ENCODE assay signal across 7 mouse cellular contexts in genomic region chr5:137741023-137741931, GRCm38 (mm10). TPM values are rescaled to one million over a fixed set of nuclear protein-coding genes. Genes with fewer than 3 reads are reported as not detected.
DNase-seq lines count a peak whose midpoint lies in the region; ATAC-seq and TF ChIP-seq lines count a peak whose summit lies in the region.

Gene Nyap1, minus strand, starts transcription at chr5:137741607.

- peak within 1 kb of the TSS; percentile 89 for H3K4me3 ChIP-seq in cortical plate, adult 2 months (ENCODE audit: insufficient read depth, low read length)
- peak within 1 kb of the TSS; percentile 68 for H3K4me3 ChIP-seq in intestine, embryonic 15.5 days (replicated peaks)
- H3K4me3 ChIP-seq in limb, embryonic 10.5 days = peak within 1 kb of the TSS; percentile 81
- peak within 1 kb of the TSS; percentile 83 for H3K4me3 ChIP-seq in midbrain, embryonic 12.5 days

- peak within 1 kb of the TSS; percentile 64 for H3K9ac ChIP-seq in intestine, embryonic 15.5 days
- peak within 1 kb of the TSS; percentile 86 for H3K9ac ChIP-seq in midbrain, embryonic 12.5 days (replicated peaks)

- no peaks in the 10 kb centered on the region for H3K36me3 ChIP-seq in intestine, embryonic 15.5 days
- H3K36me3 ChIP-seq in limb, embryonic 10.5 days = peaks cover 17% of the 10 kb centered on the region
- peaks cover 18% of the 10 kb centered on the region for H3K36me3 ChIP-seq in midbrain, embryonic 12.5 days

- H3K4me1 ChIP-seq in cortical plate, adult 2 months (ENCODE audit: control insufficient read depth, insufficient read depth, low read length) = peaks cover 2% of the 10 kb centered on the region
- peaks cover 24% of the 10 kb centered on the region; the same call in 1 of the 2 replicates for H3K4me1 ChIP-seq in intestine, embryonic 15.5 days (replicated peaks)
- H3K4me1 ChIP-seq in limb, embryonic 10.5 days = peaks cover 53% of the 10 kb centered on the region
- peaks cover 47% of the 10 kb centered on the region for H3K4me1 ChIP-seq in midbrain, embryonic 12.5 days

- peak; percentile 22; the same call in 1 of the 2 replicates for TF ChIP-seq CTCF in cortical plate, adult 2 months (IDR thresholded peaks at IDR 0.05; ENCODE audit: extremely low read depth, insufficient read depth, low read length)

- WGBS in intestine, embryonic 15.5 days = under 1% methylated on average over 71 of the region's 71 CpGs
- under 1% methylated on average over 71 of the region's 71 CpGs for WGBS in limb, embryonic 10.5 days
- WGBS in midbrain, embryonic 12.5 days = under 1% methylated on average over 58 of the region's 71 CpGs

- TF ChIP-seq POLR2A in cortical plate, adult 2 months (IDR thresholded peaks at IDR 0.05; ENCODE audit: extremely low read depth, insufficient read depth, low read length) = peak; percentile 23; the same call in 1 of the 2 replicates

- H3K27ac ChIP-seq in cortical plate, adult 2 months (ENCODE audit: insufficient read depth, low read length) = peak within 1 kb of the TSS; percentile 49; the same call in 1 of the 2 replicates
- H3K27ac ChIP-seq in intestine, embryonic 15.5 days = peak within 1 kb of the TSS; percentile 87
- H3K27ac ChIP-seq in limb, embryonic 10.5 days = peak within 1 kb of the TSS; percentile 89
- H3K27ac ChIP-seq in midbrain, embryonic 12.5 days (replicated peaks) = peak within 1 kb of the TSS; percentile 75

- peak within 1 kb of the TSS; percentile 97 for H3K4me2 ChIP-seq in intestine, embryonic 15.5 days (replicated peaks)
- H3K4me2 ChIP-seq in midbrain, embryonic 12.5 days (replicated peaks) = peak within 1 kb of the TSS; percentile 88

- ATAC-seq in intestine, embryonic 15.5 days = peak; percentile 85
- ATAC-seq in midbrain, embryonic 12.5 days (ENCODE audit: low FRiP score, low read depth) = peak; percentile 77

- H3K9me3 ChIP-seq in intestine, embryonic 15.5 days = no peaks in the 10 kb centered on the region
- H3K9me3 ChIP-seq in limb, embryonic 10.5 days (replicated peaks) = no peaks in the 10 kb centered on the region
- no peaks in the 10 kb centered on the region for H3K9me3 ChIP-seq in midbrain, embryonic 12.5 days

- DNase-seq in adrenal gland, adult 18-20 months (ENCODE audit: low spot score in 2 of 2) = peak; percentile 79 to 82
- DNase-seq in gastrocnemius, postnatal 10 days = peak; percentile 82
- DNase-seq in limb, embryonic 10.5 days (ENCODE audit: low spot score) = peak; percentile 89
- peak; percentile 80 for DNase-seq in spleen, adult 12 weeks (ENCODE audit: low spot score)

- H3K27me3 ChIP-seq in intestine, embryonic 15.5 days (replicated peaks) = no peaks in the 10 kb centered on the region
- no peaks in the 10 kb centered on the region for H3K27me3 ChIP-seq in limb, embryonic 10.5 days (ENCODE audit: low read depth, poor library complexity, severe bottlenecking)
- H3K27me3 ChIP-seq in midbrain, embryonic 12.5 days = no peaks in the 10 kb centered on the region

RNA-seq across cellular contexts. Expression of gene Nyap1, which starts in this region (rescaled TPM):
- total RNA-seq in adrenal gland, adult 18-20 months (2021) = 1 to 10 TPM; 4.2 to 4.7 TPM
- 69.7 and 74.8 TPM in 2 replicates for polyA plus RNA-seq in cortical plate, adult 2 months (2012; rRNA removed)
- total RNA-seq in gastrocnemius, postnatal 10 days (2021) = under 1 TPM; 0.45 to 0.75 TPM
- 2.3 and 2.8 TPM in 2 replicates for polyA plus RNA-seq in intestine, embryonic 15.5 days (2015; fragmentation: Nextera tagmentation; extraction: Ambion mirVana)
- polyA plus RNA-seq in limb, embryonic 10.5 days (2016; fragmentation: Nextera tagmentation; extraction: Ambion mirVana) = 1.1 and 2.5 TPM in 2 replicates
- polyA plus RNA-seq in midbrain, embryonic 12.5 days (2016; fragmentation: Nextera tagmentation; extraction: Ambion mirVana) = 22.1 TPM in 2 replicates

Comparison
In these comparisons a context has a peak if more than half of its experiments do, and no peak if none do; other contexts are left out.
1. Peak in every context shown above with its lines: DNase-seq, ATAC-seq, H3K4me3 ChIP-seq and H3K27ac ChIP-seq.
2. Peak in DNase-seq in gastrocnemius, postnatal 10 days; RNA of the gene not detected or under 1 TPM.